Mouse (Mus musculus) bone marrow, adult 2 months (tissue): ENCODE measurements around the gene Sh2d6.
A peak's percentile ranks its signal among the peaks of the same experiment; 100 is the strongest.

Experiments used
- CTCF ChIP-seq: fragments of 200-500 bp; IDR thresholded peaks from 2 replicates; pipeline ENCODE4 v1.5.1; 2011; ENCODE audit warnings: low read length, control low read depth; ENCODE audit not compliant: control insufficient read depth, insufficient read depth
- POLR2A ChIP-seq: fragments of 200-500 bp; IDR thresholded peaks from 2 replicates; pipeline ENCODE4 v1.6.1; 2011; ENCODE audit warnings: low read depth, mild to moderate bottlenecking, control low read depth, low read length, borderline replicate concordance; ENCODE audit not compliant: control insufficient read depth

DNA sequence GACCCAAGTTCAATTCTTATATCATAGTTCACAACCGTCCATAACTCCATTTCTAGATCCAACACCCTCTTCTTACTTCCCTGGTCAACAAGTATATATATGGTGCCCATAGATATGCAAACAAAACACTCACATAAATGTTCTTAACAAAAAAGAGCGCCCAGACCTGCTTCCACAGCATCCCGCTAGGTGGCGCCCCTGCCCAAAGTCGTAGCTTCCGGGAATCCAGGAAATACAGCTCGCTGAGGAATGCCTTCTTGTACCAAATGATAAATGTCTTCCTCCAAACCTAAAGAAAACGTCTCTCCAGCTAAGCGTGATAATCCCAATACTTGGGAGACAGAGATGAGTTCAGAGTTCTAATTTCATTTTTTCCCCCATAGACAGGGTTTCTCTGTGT is 13.7 kb upstream of the Sh2d6 start:
- TF ChIP-seq CTCF = peak; percentile 93
- no peak for TF ChIP-seq POLR2A
